Mouse (Mus musculus) olfactory bulb, adult 2 months (tissue): Measurements from ENCODE around the gene Rnpep.
"Not testable (repeated sequence)": the region's sequence is repeated elsewhere in the genome, so short reads cannot be mapped to it uniquely, and the experiment has no call there.

Experiments
- CTCF ChIP-seq: fragments of 200-500 bp; IDR thresholded peaks from 2 replicates; pipeline ENCODE4 v1.5.1; 2012; ENCODE audit warnings: low read depth, mild to moderate bottlenecking, low read length, moderate library complexity; ENCODE audit not compliant: insufficient read depth
- POLR2A ChIP-seq: fragments of 200-500 bp; IDR thresholded peaks from 2 replicates; pipeline ENCODE4 v1.6.1; 2012; ENCODE audit warnings: mild to moderate bottlenecking, low read depth, low read length, moderate library complexity; ENCODE audit not compliant: insufficient read depth

GRCm38 (mm10) chr1:135240206-135240605 is 43.7 kb downstream of the Rnpep start:
- TF ChIP-seq CTCF, POLR2A: not testable (repeated sequence)
